Mouse (Mus musculus): Measurements from ENCODE around the gene Phc1. TPM values are rescaled to one million over a fixed set of nuclear protein-coding genes. Genes with fewer than 3 reads are reported as not detected.

The Phc1 gene
- polyA plus RNA-seq, 1 experiment from 2014 or later: 1.3 TPM

GRCm38 (mm10) chr6:122276565-122276964, 63.8 kb downstream of the Phc1 start:
- Histone ChIP-seq H3K9ac (no peak overlapping the region), H3K4me2 (no peak overlapping the region), H3K4me1 (replicated peaks) (peaks cover 7% of the 10 kb centered on the region; the same call in 1 of the 2 replicates), H3K36me3 (replicated peaks) (no peaks in the 10 kb centered on the region), H3K4me3 (replicated peaks) (no peak overlapping the region), H3K9me3 (replicated peaks) (no peaks in the 10 kb centered on the region), H3K27me3 (no peaks in the 10 kb centered on the region), H3K27ac (replicated peaks) (no peak overlapping the region)
- 77% methylated on average over 7 of the region's 7 CpGs for WGBS (ENCODE audit: insufficient replicate concordance)
- no peak for ATAC-seq (ENCODE audit: insufficient read depth)

- Histone ChIP-seq H3K27me3 (no peaks in the 10 kb centered on the region), H3K36me3 (replicated peaks) (no peaks in the 10 kb centered on the region), H3K9ac (no peak overlapping the region), H3K9me3 (replicated peaks) (no peaks in the 10 kb centered on the region), H3K4me3 (replicated peaks) (no peak overlapping the region), H3K4me2 (no peak overlapping the region), H3K27ac (replicated peaks) (no peak overlapping the region), H3K4me1 (replicated peaks) (peaks cover 7% of the 10 kb centered on the region; the same call in 1 of the 2 replicates)
- 4% methylated on average over 5 of the region's 5 CpGs for WGBS (ENCODE audit: insufficient replicate concordance)
- no peak for ATAC-seq (ENCODE audit: insufficient read depth)
Measured at GRCm38 (mm10) chr6:122274546-122274945, 65.8 kb downstream of the Phc1 start.

GRCm38 (mm10) chr6:122270152-122270551, 70.2 kb downstream of the Phc1 start:
- no peaks in the 10 kb centered on the region for H3K27me3 ChIP-seq
- H3K4me3 ChIP-seq (replicated peaks): no peak overlapping the region
- WGBS (ENCODE audit: insufficient replicate concordance): 45% methylated on average over 11 of the region's 11 CpGs
- H3K9ac ChIP-seq: no peak overlapping the region
- H3K9me3 ChIP-seq (replicated peaks): no peaks in the 10 kb centered on the region
- ATAC-seq (ENCODE audit: insufficient read depth): no peak
- H3K36me3 ChIP-seq (replicated peaks): no peaks in the 10 kb centered on the region
- H3K4me1 ChIP-seq (replicated peaks): peaks cover 7% of the 10 kb centered on the region; the same call in 1 of the 2 replicates
- no peak overlapping the region for H3K4me2 ChIP-seq
- H3K27ac ChIP-seq (replicated peaks): no peak overlapping the region

- Histone ChIP-seq H3K9me3 (replicated peaks) (no peaks in the 10 kb centered on the region), H3K36me3 (replicated peaks) (no peaks in the 10 kb centered on the region), H3K27me3 (no peaks in the 10 kb centered on the region), H3K9ac (no peak overlapping the region), H3K4me2 (no peak overlapping the region), H3K4me3 (replicated peaks) (no peak overlapping the region), H3K27ac (replicated peaks) (no peak overlapping the region), H3K4me1 (replicated peaks) (no peaks in the 10 kb centered on the region; the same call in 1 of the 2 replicates)
- ATAC-seq (ENCODE audit: insufficient read depth): no peak
- WGBS (ENCODE audit: insufficient replicate concordance): 67% methylated on average over 4 of the region's 4 CpGs
Measured at GRCm38 (mm10) chr6:122269170-122269569, 71.2 kb downstream of the Phc1 start.

- 49% methylated on average over 3 of the region's 3 CpGs for WGBS (ENCODE audit: insufficient replicate concordance)
- H3K9ac ChIP-seq: no peak overlapping the region
- H3K4me2 ChIP-seq: no peak overlapping the region
- H3K4me1 ChIP-seq (replicated peaks): no peaks in the 10 kb centered on the region
- no peaks in the 10 kb centered on the region for H3K36me3 ChIP-seq (replicated peaks)
- H3K27ac ChIP-seq (replicated peaks): no peak overlapping the region
- no peaks in the 10 kb centered on the region for H3K9me3 ChIP-seq (replicated peaks)
- no peaks in the 10 kb centered on the region for H3K27me3 ChIP-seq
- ATAC-seq (ENCODE audit: insufficient read depth): no peak
- no peak overlapping the region for H3K4me3 ChIP-seq (replicated peaks)
Measured at GRCm38 (mm10) chr6:122268561-122268960, 71.8 kb downstream of the Phc1 start.

Other genes with a start within 250 kb of the Phc1 start
- not detected in 2 replicates for gene Klrg1, start 57.7 kb downstream of the Phc1 start, polyA plus RNA-seq (2015; fragmentation: Nextera tagmentation; extraction: Ambion mirVana)
- 85.3 and 87.6 TPM in 2 replicates for gene M6pr, start 31.8 kb downstream of the Phc1 start, polyA plus RNA-seq (2015; fragmentation: Nextera tagmentation; extraction: Ambion mirVana)
- 0.26 and 0.41 TPM in 2 replicates for gene Rimklb, start 158.2 kb upstream of the Phc1 start, polyA plus RNA-seq (2015; fragmentation: Nextera tagmentation; extraction: Ambion mirVana)
- 0.84 and 0.86 TPM in 2 replicates for gene Mfap5, start 165.3 kb upstream of the Phc1 start, polyA plus RNA-seq (2015; fragmentation: Nextera tagmentation; extraction: Ambion mirVana)
- gene Aicda, start 213.2 kb upstream of the Phc1 start, polyA plus RNA-seq (2015; fragmentation: Nextera tagmentation; extraction: Ambion mirVana): not detected in 2 replicates

All from liver, embryonic 15.5 days (tissue).